Mouse (Mus musculus): ENCODE data around the gene Fpgs.

The Fpgs gene

DNA sequence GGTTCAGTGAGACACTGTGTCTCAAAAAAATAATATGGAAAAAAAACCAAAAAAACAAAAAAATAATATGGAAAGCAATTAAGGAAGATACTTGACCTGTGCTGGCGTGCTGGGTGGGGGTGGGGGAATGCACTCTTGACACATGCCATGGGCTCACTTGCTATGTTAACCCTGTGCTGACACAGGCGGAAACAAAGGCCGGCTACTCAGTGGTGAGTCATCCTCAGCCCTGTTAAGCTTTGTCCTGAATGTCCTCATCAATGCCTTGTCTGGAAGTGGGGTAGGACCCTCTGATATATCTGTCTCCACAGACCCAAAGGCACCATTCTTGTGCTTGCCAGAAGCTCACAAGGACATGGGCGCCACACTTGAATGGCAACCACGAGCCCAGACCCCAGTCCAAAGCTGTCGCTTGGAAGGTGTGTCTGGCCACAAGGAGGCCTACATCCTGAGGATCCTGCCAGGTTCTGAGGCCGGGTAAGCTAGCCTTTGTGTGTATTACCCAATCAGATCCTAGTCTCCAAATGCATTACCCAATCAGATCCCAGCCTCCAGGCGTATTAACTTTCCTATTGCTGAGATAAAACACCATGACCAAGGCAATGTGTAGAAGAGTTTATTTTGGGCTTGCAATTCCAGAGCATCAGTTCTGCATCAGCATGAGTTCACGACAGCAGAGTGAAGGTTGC is 31.9 kb downstream of the Fpgs start:
- DNase-seq (ENCODE audit: low spot score in 2 of 2): no peak

DNA sequence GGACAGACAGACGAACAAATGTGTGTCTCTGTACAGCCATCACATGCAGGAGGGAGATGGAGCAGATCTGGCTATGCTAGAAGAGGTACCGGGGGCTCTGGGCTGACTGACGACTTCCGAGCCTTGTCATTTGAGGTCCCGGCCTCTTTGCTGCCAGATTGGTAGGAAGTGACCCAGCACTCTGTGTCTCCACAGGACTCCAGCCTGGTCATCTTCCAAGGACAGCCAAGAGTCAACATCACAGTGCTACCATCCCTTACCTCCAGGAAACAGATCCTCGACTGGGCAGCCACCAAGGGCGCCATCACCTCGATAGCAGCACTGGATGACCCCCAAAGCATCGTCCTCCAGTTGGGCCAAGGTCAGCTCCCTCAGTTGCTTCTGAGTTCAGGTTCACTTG is 32.8 kb downstream of the Fpgs start:
- DNase-seq (ENCODE audit: low spot score in 2 of 2): no peak

- no peak for DNase-seq (ENCODE audit: low spot score in 2 of 2)
Measured at GRCm38 (mm10) chr2:32669876-32670275, 34.1 kb downstream of the Fpgs start.

DNA sequence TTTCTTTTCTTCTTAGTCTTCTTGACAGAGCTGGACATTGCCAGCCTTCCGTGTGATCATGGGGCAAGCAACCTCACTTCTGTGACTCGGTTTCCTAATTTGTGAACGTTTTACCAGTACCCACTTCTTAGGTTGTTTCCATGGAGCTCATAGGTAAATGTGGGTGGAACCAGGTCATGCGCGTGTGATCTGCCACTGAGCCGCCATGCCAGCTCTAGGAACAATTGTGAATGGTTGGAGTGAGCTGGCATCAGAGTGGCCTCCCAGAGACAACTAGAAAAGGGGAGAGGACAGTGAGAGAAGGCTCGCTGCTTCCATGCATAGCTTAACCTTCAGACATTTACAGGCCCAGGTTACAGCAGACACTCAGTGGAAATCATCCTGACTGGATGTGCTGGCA is 35.8 kb downstream of the Fpgs start:
- DNase-seq (ENCODE audit: low spot score in 2 of 2): no peak

- no peak for DNase-seq (ENCODE audit: low spot score in 2 of 2)
Measured at GRCm38 (mm10) chr2:32667775-32668174, 36.2 kb downstream of the Fpgs start.

- no peak for DNase-seq (ENCODE audit: low spot score in 2 of 2)
Measured at GRCm38 (mm10) chr2:32665853-32666252, 38.1 kb downstream of the Fpgs start.

DNA sequence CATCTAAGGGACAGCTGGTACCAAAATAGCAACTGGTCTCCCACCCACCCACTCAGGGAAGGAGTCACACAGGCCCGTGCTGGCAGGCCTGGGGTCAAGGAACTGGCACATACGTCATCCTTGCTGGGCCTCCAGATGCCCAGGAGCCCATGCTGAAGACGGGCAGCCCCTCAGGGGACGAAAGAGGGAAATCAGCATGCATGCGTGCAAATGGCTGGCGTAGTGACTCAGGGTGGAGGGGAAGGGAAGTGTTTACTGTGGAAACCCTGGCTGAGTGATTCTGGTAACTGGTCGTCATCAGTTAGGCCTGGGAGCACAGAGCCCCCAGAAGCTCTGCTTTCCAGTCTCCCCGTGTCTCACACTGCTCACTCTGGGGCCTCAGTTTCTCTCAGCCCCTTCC is 38.6 kb downstream of the Fpgs start:
- DNase-seq (ENCODE audit: low spot score in 2 of 2): no peak

- DNase-seq (ENCODE audit: low spot score in 2 of 2): no peak
Measured at GRCm38 (mm10) chr2:32662291-32662690, 41.7 kb downstream of the Fpgs start.

GRCm38 (mm10) chr2:32661509-32662107 is 42.3 kb downstream of the Fpgs start:
- no peak for DNase-seq (ENCODE audit: low spot score in 2 of 2)

GRCm38 (mm10) chr2:32658873-32659272 is 45.1 kb downstream of the Fpgs start:
- no peak for DNase-seq (ENCODE audit: low spot score in 2 of 2)

GRCm38 (mm10) chr2:32655826-32656225 is 48.1 kb downstream of the Fpgs start:
- no peak for DNase-seq (ENCODE audit: low spot score in 2 of 2)

GRCm38 (mm10) chr2:32655394-32655744 is 48.6 kb downstream of the Fpgs start:
- no peak for DNase-seq (ENCODE audit: low spot score in 2 of 2)

DNA sequence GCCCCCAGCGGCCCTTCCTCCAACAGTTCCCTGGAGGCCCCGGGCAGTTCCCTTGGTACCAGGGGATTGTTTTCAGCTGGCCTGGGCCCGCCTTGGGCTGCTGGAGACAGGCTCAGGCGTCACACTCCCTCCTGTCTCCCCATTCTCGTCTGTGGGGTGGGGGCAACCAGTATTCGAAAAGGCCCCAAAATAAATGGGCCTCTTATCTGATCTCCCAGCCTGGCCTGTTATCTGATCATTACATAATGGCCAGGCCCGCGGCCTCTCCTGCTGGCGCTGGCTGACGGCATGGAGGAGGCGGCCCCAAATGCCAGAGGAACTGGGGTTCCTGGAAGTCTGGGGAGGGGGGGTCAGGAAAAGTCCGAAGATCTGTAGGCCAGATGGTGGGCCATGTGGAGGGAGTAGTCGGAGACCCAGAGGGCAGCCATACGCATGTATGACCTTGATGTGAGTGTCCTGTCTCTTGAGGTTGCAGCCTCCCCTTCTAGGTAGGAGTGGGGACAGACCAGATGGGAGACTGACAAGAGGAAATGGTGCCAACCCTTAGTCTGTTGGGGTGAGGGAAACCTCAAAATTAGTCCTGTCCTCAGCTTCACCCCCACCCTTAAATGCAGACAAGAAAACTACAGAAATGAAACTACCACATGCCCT is 49.1 kb downstream of the Fpgs start:
- no peak for DNase-seq (ENCODE audit: low spot score in 2 of 2)

DNA sequence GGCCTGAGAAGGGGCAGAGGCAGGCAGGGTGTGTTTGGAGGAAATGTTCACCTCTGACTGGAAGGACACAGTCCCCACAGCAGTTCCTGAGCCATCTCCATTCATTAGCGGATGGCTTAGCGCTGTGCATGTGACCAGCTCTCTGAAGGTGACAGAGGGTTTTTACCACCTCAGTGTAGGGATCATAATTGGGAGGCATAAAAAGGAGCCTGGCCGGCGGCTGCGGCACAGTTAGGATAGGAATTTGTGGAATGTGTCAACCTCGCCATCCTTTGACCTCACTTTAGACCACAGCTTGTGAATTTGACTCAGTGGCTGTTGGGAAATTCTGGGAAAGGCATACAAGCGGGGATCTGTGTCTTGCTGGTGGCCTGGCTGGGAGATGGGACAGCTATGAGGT is 50.2 kb downstream of the Fpgs start:
- no peak for DNase-seq (ENCODE audit: low spot score in 2 of 2)

DNA sequence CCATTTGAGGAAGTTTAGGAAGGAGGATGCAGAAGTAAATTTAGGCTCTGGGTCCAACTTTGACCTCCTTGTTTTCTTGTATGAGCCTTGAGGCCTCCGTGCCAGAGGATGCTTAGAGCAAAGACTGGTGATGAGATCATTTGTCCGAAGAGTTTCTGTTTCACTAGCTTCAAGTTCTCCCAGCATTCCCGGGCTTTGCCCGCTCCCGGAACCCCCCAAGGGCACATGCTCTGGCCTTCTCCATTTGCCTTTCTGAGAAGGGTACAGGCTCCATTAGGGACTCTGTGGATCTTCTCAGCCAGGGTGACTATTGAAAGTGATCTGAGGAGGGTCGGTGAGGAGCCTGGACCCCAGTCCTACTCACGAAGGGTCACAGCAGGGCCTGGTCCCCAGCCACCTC is 56.6 kb downstream of the Fpgs start:
- DNase-seq (ENCODE audit: low spot score in 2 of 2): no peak

GRCm38 (mm10) chr2:32646379-32647056 is 57.4 kb downstream of the Fpgs start, which contains the start of gene Eng:
Gene Eng, plus strand, starts transcription at chr2:32646595.
- DNase-seq (ENCODE audit: low spot score in 2 of 2): peak in 1 of 2 experiments; percentile 55

DNA sequence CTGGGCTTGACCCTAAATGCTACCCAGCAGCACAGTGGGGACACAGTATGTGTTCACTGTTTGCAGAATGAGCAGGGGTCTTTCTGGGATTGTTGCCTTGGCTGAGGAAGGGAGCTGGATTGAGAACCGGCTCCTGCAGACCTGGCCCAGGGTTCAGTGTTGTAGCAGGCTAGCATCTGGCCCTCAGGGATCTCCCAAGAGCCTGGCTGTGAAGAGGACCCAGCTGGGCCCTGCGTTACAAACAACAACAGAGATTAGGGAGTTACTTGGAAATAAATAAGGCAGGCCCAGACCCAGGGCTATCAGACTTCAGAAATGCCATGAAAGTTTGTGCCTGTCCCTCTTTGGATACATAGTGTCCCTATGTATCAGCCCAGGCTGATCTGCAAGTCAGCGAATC is 58.3 kb downstream of the Fpgs start:
- no peak for DNase-seq (ENCODE audit: low spot score in 2 of 2)

- no peak for DNase-seq (ENCODE audit: low spot score in 2 of 2)
Measured at GRCm38 (mm10) chr2:32644799-32645475, 59.0 kb downstream of the Fpgs start.

DNA sequence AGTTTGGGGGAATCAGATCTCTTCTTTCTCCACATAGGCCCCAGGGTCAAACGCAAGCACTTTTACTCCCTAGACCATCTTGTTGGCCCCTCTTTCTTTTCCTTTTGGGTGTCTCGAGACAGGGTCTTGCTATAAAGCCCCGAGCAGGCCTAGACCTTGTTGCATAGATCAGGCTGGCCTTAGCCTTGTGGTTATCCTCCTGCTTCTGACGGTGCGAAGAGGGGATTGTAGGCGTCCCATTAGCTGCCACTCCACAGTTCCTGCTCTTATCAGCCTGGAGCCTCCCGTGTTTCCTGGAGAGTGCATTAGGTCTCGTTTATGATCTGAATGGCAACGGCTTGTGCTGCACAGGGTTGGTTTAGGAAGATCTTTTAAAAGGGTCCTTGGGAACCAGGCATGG is 59.9 kb downstream of the Fpgs start:
- no peak for DNase-seq (ENCODE audit: low spot score in 2 of 2)

GRCm38 (mm10) chr2:32642813-32643212 is 61.1 kb downstream of the Fpgs start:
- peak in 1 of 2 experiments; percentile 61 for DNase-seq (ENCODE audit: low spot score in 2 of 2)

DNA sequence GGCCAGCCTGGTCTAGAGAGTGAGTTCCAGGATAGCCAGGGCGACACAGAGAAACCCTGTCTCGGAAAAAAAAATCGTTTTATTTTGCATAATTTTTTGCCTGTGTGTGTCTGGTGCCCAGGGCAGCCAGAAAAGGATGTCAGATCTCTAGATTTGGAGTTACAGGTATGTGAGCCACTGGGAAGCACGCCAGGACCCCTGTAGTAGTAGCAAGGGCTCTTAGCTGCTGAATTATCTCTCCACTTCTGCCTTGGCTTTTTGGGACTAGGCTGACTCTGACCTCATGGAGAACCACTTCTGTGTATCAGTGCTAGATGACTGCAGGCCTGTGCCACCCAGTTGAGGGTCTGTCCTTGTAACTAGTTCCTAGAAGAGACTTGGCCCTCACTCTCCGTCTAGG is 62.1 kb downstream of the Fpgs start:
- DNase-seq (ENCODE audit: low spot score in 2 of 2): no peak

DNA sequence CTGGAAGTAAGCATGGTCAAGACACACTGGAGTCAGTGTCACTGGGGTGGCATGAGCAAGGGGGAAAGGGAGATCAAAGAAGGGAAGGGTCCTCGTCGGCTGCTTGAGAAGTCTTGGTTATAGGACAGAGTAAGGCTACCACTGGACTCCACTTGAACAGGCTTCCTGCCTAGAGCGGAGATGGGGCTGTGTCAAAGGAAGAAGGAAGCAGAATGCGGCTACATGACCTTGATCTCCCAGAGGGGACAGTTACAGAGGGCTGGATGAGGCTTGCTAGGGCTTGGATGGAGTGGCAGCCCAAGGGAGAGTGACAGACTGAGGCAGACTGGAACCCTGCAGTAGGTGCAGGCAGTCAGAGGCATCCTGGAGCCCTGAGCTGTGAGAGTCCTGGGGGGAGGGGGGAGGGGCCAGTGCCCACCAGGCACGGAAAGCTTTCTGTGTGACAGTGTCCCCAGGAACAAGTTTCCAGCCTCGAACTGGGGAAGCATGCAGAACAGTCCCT is 63.3 kb downstream of the Fpgs start:
- DNase-seq (ENCODE audit: low spot score in 2 of 2): no peak
